Mouse (Mus musculus) 3T3-L1 (cell line): ENCODE results near the gene Hoxc6.

ENCODE experiments used
- DNase-seq: peaks from one replicate; pipeline ENCODE4 v3.0.0-alpha.2; 2015; ENCODE audit warnings: low read depth, low spot score

The Hoxc6 gene

GRCm38 (mm10) chr15:102967511-102968397 lies 30.3 kb upstream of the Hoxc6 start:
- no peak for DNase-seq

- no peak for DNase-seq
Observed at GRCm38 (mm10) chr15:102969296-102969695, 28.8 kb upstream of the Hoxc6 start.

- peak; percentile 85 for DNase-seq
Observed at GRCm38 (mm10) chr15:102970740-102971139, 27.3 kb upstream of the Hoxc6 start.

- DNase-seq: no peak
Observed at GRCm38 (mm10) chr15:102972254-102972653, 25.8 kb upstream of the Hoxc6 start.

GRCm38 (mm10) chr15:102972753-102973152 lies 25.3 kb upstream of the Hoxc6 start:
- DNase-seq: no peak

- no peak for DNase-seq
Observed at GRCm38 (mm10) chr15:102975034-102975433, 23.0 kb upstream of the Hoxc6 start.

- no peak for DNase-seq
Observed at GRCm38 (mm10) chr15:102975688-102976111, 22.4 kb upstream of the Hoxc6 start.

GRCm38 (mm10) chr15:102976171-102976570 lies 21.9 kb upstream of the Hoxc6 start, which contains the start of gene Hoxc9:
Gene Hoxc9 (plus strand): TSS chr15:102976439.
- no peak for DNase-seq

- no peak for DNase-seq
Observed at GRCm38 (mm10) chr15:102976631-102977422, 21.2 kb upstream of the Hoxc6 start.

- no peak for DNase-seq
Observed at GRCm38 (mm10) chr15:102977423-102977974, 20.6 kb upstream of the Hoxc6 start.

- no peak for DNase-seq
Observed at GRCm38 (mm10) chr15:102978615-102979515, 19.2 kb upstream of the Hoxc6 start.

GRCm38 (mm10) chr15:102979936-102980335 lies 18.1 kb upstream of the Hoxc6 start:
- DNase-seq: no peak

- no peak for DNase-seq
Observed at GRCm38 (mm10) chr15:102980352-102980751, 17.7 kb upstream of the Hoxc6 start.

GRCm38 (mm10) chr15:102980912-102981311 lies 17.1 kb upstream of the Hoxc6 start:
- no peak for DNase-seq

GRCm38 (mm10) chr15:102981379-102982288 lies 16.4 kb upstream of the Hoxc6 start:
- peak; percentile 36 for DNase-seq

GRCm38 (mm10) chr15:102983716-102984115 lies 14.3 kb upstream of the Hoxc6 start:
- DNase-seq: no peak

- DNase-seq: no peak
Observed at GRCm38 (mm10) chr15:102984521-102984920, 13.5 kb upstream of the Hoxc6 start.

- DNase-seq: no peak
Observed at GRCm38 (mm10) chr15:102984925-102985324, 13.1 kb upstream of the Hoxc6 start.

- DNase-seq: peak; percentile 97
Observed at GRCm38 (mm10) chr15:102987124-102987833, 10.8 kb upstream of the Hoxc6 start.
